Mouse (Mus musculus): ENCODE results near the gene Faah. TPM values are rescaled to one million over a fixed set of nuclear protein-coding genes. Genes with fewer than 3 reads are reported as not detected.

Gene Faah
- polyA plus RNA-seq, 1 experiment from 2014 or later: 3.9 TPM

GRCm38 (mm10) chr4:115994662-115995375 lies 22.9 kb downstream of the Faah start:
- no peaks in the 10 kb centered on the region for H3K36me3 ChIP-seq
- H3K4me1 ChIP-seq: no peaks in the 10 kb centered on the region
- no peak for ATAC-seq
- H3K4me3 ChIP-seq: no peak overlapping the region
- no peak overlapping the region for H3K27ac ChIP-seq
- no peak overlapping the region for H3K9ac ChIP-seq
- WGBS (ENCODE audit: insufficient replicate concordance): 77% methylated on average over 16 of the region's 16 CpGs
- H3K9me3 ChIP-seq (replicated peaks): no peaks in the 10 kb centered on the region
- H3K4me2 ChIP-seq: no peak overlapping the region
- H3K27me3 ChIP-seq (replicated peaks): peaks cover 12% of the 10 kb centered on the region

GRCm38 (mm10) chr4:115989382-115989781 lies 28.3 kb downstream of the Faah start:
- H3K9ac ChIP-seq: no peak overlapping the region
- H3K27ac ChIP-seq: no peak overlapping the region
- no peak overlapping the region for H3K4me2 ChIP-seq
- H3K36me3 ChIP-seq: no peaks in the 10 kb centered on the region
- no peaks in the 10 kb centered on the region for H3K4me1 ChIP-seq
- H3K4me3 ChIP-seq: no peak overlapping the region
- no peaks in the 10 kb centered on the region for H3K9me3 ChIP-seq (replicated peaks)
- H3K27me3 ChIP-seq (replicated peaks): peaks cover 20% of the 10 kb centered on the region; the same call in 1 of the 2 replicates
- ATAC-seq: no peak
- WGBS (ENCODE audit: insufficient replicate concordance): 60% methylated on average over 7 of the region's 7 CpGs

DNA sequence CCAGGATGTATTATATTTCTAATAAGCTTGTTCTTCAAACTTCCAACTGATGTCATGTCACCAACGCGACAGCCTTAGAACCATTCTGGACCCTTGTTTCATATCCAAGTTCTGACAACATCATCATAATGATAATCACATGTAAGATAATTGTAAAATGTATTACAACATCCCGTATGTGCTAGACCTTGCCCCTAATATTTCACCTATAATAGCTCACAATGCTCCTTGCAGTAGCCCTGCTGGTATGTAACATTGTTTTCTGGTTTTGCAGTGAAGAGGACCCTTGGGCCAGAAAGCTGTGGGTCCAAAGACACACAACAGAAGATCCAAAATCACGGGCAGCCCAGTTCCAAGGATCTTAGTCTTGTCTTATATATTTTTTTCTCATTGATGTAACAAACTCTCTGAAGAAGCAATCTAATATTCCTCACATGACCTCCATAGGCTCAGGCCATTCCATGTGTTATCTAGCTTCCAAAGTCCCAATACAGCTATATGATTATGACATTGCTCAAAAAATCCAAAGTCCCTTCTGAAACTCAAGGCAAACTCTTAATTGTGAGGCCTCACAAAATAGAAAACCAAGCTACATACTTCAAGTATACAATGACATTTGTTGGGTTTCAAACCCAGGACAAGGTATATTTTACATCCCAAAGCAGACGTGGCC lies 29.7 kb downstream of the Faah start:
- Histone ChIP-seq H3K27me3 (replicated peaks) (peaks cover 32% of the 10 kb centered on the region), H3K9ac (no peak overlapping the region), H3K36me3 (no peaks in the 10 kb centered on the region), H3K9me3 (replicated peaks) (no peaks in the 10 kb centered on the region), H3K27ac (no peak overlapping the region), H3K4me2 (no peak overlapping the region), H3K4me1 (no peaks in the 10 kb centered on the region), H3K4me3 (no peak overlapping the region)
- ATAC-seq: no peak
- 52% methylated on average over 5 of the region's 5 CpGs for WGBS (ENCODE audit: insufficient replicate concordance)

- Histone ChIP-seq H3K36me3 (no peaks in the 10 kb centered on the region), H3K4me3 (no peak overlapping the region), H3K9me3 (replicated peaks) (no peaks in the 10 kb centered on the region), H3K4me2 (no peak overlapping the region), H3K9ac (no peak overlapping the region), H3K4me1 (no peaks in the 10 kb centered on the region), H3K27ac (no peak overlapping the region), H3K27me3 (replicated peaks) (peaks cover 38% of the 10 kb centered on the region)
- WGBS (ENCODE audit: insufficient replicate concordance): 57% methylated on average over 1 of the region's 1 CpGs
- ATAC-seq: no peak
Observed at GRCm38 (mm10) chr4:115987436-115987835, 30.3 kb downstream of the Faah start.

GRCm38 (mm10) chr4:115984967-115985366 lies 32.8 kb downstream of the Faah start:
- peak overlapping the region; percentile 26; the same call in 1 of the 2 replicates for H3K4me2 ChIP-seq
- no peak overlapping the region for H3K9ac ChIP-seq
- no peaks in the 10 kb centered on the region for H3K4me1 ChIP-seq
- no peak overlapping the region for H3K27ac ChIP-seq
- no peak for ATAC-seq
- no peaks in the 10 kb centered on the region for H3K36me3 ChIP-seq
- 20% methylated on average over 8 of the region's 8 CpGs for WGBS (ENCODE audit: insufficient replicate concordance)
- H3K4me3 ChIP-seq: no peak overlapping the region
- H3K27me3 ChIP-seq (replicated peaks): peaks cover 60% of the 10 kb centered on the region
- H3K9me3 ChIP-seq (replicated peaks): no peaks in the 10 kb centered on the region

DNA sequence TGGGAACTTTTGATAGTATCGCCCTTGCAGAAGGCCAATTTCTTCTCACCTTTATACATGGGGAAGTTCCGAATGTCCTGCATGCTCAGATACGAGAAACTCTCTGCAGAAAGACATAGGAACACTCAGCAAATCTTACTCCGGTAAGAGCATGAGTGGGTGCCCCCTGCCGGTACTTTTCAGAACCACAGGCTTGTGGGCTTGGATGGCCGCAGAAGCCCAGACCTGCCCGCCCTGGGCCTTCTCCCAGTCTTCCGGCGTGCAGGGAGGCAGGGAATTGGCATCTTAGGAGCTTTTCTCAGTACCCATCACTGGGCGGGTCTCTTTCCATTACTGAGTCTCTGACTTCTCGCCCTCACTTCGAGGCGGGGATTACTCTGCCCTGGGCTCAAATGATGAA lies 33.6 kb downstream of the Faah start:
- H3K36me3 ChIP-seq: no peaks in the 10 kb centered on the region
- no peaks in the 10 kb centered on the region for H3K4me1 ChIP-seq
- no peak overlapping the region for H3K4me3 ChIP-seq
- no peak overlapping the region for H3K27ac ChIP-seq
- ATAC-seq: no peak
- H3K4me2 ChIP-seq: peak overlapping the region; percentile 26; the same call in 1 of the 2 replicates
- no peak overlapping the region for H3K9ac ChIP-seq
- WGBS (ENCODE audit: insufficient replicate concordance): 5% methylated on average over 13 of the region's 13 CpGs
- H3K27me3 ChIP-seq (replicated peaks): peaks cover 69% of the 10 kb centered on the region
- H3K9me3 ChIP-seq (replicated peaks): no peaks in the 10 kb centered on the region

DNA sequence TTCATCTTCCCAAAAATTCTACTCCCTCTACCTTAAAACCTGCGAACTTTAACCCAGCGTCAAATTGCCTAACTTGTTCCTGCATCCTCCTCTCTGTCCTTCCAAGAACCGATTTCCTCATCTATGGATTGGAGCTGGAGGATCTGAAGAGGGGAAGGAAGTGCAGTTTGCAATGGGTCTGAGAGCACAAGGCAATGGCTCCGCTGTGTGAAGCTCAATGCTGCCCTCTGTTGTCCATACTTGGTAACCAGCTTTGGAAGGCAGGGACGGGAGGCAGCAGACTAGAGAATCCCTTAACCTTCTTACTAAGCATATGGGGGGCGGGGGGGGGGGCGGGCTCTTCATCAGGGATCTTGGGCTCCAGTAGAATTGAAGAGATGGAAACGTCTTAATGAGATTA lies 37.0 kb downstream of the Faah start:
- H3K4me1 ChIP-seq: no peaks in the 10 kb centered on the region
- peaks cover 85% of the 10 kb centered on the region for H3K27me3 ChIP-seq (replicated peaks)
- no peak overlapping the region for H3K9ac ChIP-seq
- 1% methylated on average over 8 of the region's 8 CpGs for WGBS (ENCODE audit: insufficient replicate concordance)
- ATAC-seq: no peak
- H3K9me3 ChIP-seq (replicated peaks): no peaks in the 10 kb centered on the region
- H3K4me3 ChIP-seq: no peak overlapping the region
- no peak overlapping the region for H3K4me2 ChIP-seq
- H3K27ac ChIP-seq: no peak overlapping the region
- no peaks in the 10 kb centered on the region for H3K36me3 ChIP-seq

GRCm38 (mm10) chr4:115979437-115979836 lies 38.3 kb downstream of the Faah start:
- Histone ChIP-seq H3K27me3 (replicated peaks) (peaks cover 95% of the 10 kb centered on the region), H3K27ac (no peak overlapping the region), H3K9me3 (replicated peaks) (no peaks in the 10 kb centered on the region), H3K9ac (no peak overlapping the region), H3K4me3 (no peak overlapping the region), H3K36me3 (no peaks in the 10 kb centered on the region), H3K4me1 (no peaks in the 10 kb centered on the region), H3K4me2 (peak overlapping the region; percentile 38)
- 3% methylated on average over 38 of the region's 39 CpGs for WGBS (ENCODE audit: insufficient replicate concordance)
- ATAC-seq: no peak

DNA sequence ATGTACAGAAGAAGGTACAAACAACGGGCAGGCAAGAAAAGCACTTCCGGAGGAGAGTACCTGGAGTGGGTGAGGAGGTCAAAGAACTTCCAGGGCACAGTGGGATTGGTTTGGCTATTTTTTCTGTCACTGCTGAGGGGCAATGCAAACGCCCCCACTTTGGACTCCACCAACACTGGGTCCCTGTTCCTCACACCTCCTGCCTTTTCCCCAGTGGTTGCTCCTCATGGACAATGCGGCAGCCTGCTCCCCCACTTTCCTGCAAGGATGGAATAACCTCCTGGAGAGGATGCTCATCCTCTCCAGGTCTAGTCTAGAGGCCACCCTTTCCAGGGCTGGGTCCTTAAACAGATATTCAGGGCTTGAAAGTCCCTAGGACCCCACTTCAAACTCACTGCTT lies 38.8 kb downstream of the Faah start:
- 17% methylated on average over 4 of the region's 4 CpGs for WGBS (ENCODE audit: insufficient replicate concordance)
- H3K4me1 ChIP-seq: no peaks in the 10 kb centered on the region
- ATAC-seq: no peak
- no peak overlapping the region for H3K27ac ChIP-seq
- no peaks in the 10 kb centered on the region for H3K36me3 ChIP-seq
- H3K27me3 ChIP-seq (replicated peaks): peaks cover 96% of the 10 kb centered on the region
- no peak overlapping the region for H3K9ac ChIP-seq
- no peaks in the 10 kb centered on the region for H3K9me3 ChIP-seq (replicated peaks)
- no peak overlapping the region for H3K4me2 ChIP-seq
- no peak overlapping the region for H3K4me3 ChIP-seq

- Histone ChIP-seq H3K9ac (no peak overlapping the region), H3K27me3 (replicated peaks) (peaks cover 98% of the 10 kb centered on the region), H3K36me3 (no peaks in the 10 kb centered on the region), H3K4me3 (no peak overlapping the region), H3K27ac (no peak overlapping the region), H3K9me3 (replicated peaks) (no peaks in the 10 kb centered on the region), H3K4me2 (no peak overlapping the region), H3K4me1 (peaks cover 5% of the 10 kb centered on the region; the same call in 1 of the 2 replicates)
- no peak for ATAC-seq
- 55% methylated on average over 24 of the region's 24 CpGs for WGBS (ENCODE audit: insufficient replicate concordance)
Observed at GRCm38 (mm10) chr4:115972543-115972942, 45.2 kb downstream of the Faah start.

- WGBS (ENCODE audit: insufficient replicate concordance): 19% methylated on average over 5 of the region's 5 CpGs
- ATAC-seq: no peak
Observed at GRCm38 (mm10) chr4:115964446-115964845, 53.3 kb downstream of the Faah start.

GRCm38 (mm10) chr4:115963751-115964150 lies 54.0 kb downstream of the Faah start:
- no peak overlapping the region; the same call in 1 of the 2 replicates for H3K4me3 ChIP-seq
- 20% methylated on average over 6 of the region's 6 CpGs for WGBS (ENCODE audit: insufficient replicate concordance)
- no peaks in the 10 kb centered on the region for H3K36me3 ChIP-seq
- H3K9ac ChIP-seq: no peak overlapping the region
- H3K4me1 ChIP-seq: peaks cover 13% of the 10 kb centered on the region
- no peak overlapping the region for H3K27ac ChIP-seq
- no peaks in the 10 kb centered on the region for H3K9me3 ChIP-seq (replicated peaks)
- ATAC-seq: no peak
- peaks cover 98% of the 10 kb centered on the region for H3K27me3 ChIP-seq (replicated peaks)
- H3K4me2 ChIP-seq: no peak overlapping the region

More at GRCm38 (mm10) chr4:115964446-115964845, 53.3 kb downstream of the Faah start:
- H3K36me3 ChIP-seq: no peaks in the 10 kb centered on the region
- no peak overlapping the region for H3K4me2 ChIP-seq
- no peak overlapping the region for H3K4me3 ChIP-seq
- H3K4me1 ChIP-seq: peaks cover 13% of the 10 kb centered on the region
- H3K9ac ChIP-seq: no peak overlapping the region
- no peaks in the 10 kb centered on the region for H3K9me3 ChIP-seq (replicated peaks)
- peaks cover 98% of the 10 kb centered on the region for H3K27me3 ChIP-seq (replicated peaks)
- no peak overlapping the region for H3K27ac ChIP-seq
